Mouse (Mus musculus): ENCODE measurements at regions not wholly inside any gene's neighbourhood (a gene's known extent, or its start where the extent isn't known, plus 50 kb on each side); places are given as distances from the start of the nearest gene placed in this dataset.

DNA sequence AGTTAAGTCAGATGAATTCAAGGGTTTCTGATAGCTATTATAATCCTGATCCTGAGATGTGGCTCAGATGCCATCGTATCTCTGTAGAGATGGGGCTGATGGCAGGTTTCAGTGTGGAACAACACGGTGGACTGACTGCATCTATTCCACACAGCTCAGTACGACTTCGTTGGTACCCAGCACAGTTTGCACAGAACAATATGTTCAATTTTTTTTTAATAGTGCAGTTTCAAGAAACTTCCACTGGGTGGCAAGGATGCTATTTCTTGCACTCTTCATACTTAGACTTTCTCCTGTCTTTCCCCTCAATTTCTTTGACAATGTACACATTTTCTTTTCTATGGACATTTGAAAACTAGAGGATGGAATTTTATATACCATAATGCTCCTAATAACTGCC is 278.6 kb upstream of the Btbd3 start:
- DNase-seq (ENCODE audit: low read depth in 2 of 2, low spot score in 2 of 2), result no peak

GRCm38 (mm10) chr2:137974651-137975050 is 281.7 kb upstream of the Btbd3 start:
- no peak for DNase-seq (ENCODE audit: low read depth in 2 of 2, low spot score in 2 of 2)

DNA sequence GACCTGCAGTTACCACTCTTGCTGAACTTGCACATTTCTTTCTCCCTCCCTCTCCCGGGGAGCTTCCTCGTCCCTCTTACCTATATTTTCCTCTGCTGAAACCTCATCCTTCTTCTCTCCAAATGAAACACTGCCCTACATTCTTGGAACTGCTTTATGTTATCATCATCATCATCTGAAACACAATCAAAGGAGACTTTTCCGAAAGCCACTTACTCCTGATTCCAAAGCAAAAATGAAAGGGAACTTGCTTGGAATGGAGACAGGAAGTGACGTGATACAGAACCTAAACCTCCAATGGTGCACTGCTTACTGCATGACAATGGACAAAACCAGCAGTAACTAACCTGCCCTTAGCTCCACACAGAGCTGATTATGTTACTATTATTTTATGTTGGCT is 287.2 kb upstream of the Btbd3 start:
- DNase-seq (ENCODE audit: low read depth in 2 of 2, low spot score in 2 of 2), result no peak

GRCm38 (mm10) chr2:137966460-137967076 is 289.8 kb upstream of the Btbd3 start:
- DNase-seq (ENCODE audit: low read depth in 2 of 2, low spot score in 2 of 2), result no peak

DNA sequence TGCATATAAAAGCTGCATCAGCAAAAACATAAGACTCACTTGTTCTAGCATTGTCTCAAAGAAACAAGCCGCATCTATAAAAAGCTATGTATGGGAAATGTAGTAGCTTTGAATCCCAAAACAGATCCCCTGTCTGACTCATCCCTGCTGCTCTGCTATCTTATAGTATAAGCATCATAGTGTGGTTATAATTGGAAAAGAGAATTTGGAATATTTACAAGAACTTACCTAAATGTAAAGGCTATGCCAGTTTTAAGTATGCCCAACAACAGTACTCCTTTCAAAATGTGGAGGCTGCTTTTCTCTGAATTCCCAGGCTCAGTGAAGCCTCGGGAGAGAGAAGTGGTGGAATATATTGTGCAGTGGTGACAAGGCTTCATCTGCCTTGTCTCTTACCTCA is 301.5 kb upstream of the Btbd3 start:
- DNase-seq (ENCODE audit: low read depth in 2 of 2, low spot score in 2 of 2), result no peak

GRCm38 (mm10) chr2:137953144-137953543 is 303.2 kb upstream of the Btbd3 start:
- DNase-seq (ENCODE audit: low read depth in 2 of 2, low spot score in 2 of 2), result no peak

DNA sequence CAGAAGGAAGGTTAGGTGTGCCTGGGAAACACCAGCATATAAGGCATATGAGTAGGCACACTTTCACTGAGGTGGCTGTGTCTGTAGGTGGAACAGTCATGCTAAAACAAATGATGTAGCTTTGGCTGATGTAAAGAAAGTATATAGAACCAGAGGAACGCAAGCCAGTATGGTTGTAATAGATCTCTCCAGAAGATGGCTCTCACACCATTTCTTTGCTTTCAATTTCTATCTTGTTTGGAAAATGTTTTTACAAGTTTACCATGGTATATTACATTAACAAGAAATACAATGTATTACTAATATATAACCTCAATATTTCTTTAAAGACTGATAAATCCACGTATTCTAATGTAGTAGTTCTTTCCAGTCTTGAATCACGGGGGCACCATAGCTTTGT is 304.4 kb upstream of the Btbd3 start:
- DNase-seq (ENCODE audit: low read depth in 2 of 2, low spot score in 2 of 2), result no peak

DNA sequence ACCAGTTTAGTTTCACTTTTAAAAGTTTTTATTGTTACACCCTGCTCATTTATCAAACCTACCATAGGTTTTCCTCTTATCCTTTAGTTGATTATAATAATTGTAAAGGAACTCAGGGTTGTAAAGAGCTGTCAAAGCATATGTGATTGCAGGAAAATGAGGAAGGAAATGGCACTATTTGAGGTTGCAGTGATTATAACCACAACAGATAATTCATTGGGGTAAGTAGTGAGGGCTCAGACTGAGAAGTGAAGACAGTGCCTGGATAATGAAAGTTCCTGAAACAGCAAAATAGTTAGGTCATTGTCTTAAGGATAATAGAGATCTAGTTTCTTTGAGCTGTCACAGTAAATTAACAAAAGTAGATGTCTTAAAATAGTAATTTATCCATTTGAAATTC is 305.4 kb upstream of the Btbd3 start:
- no peak for DNase-seq (ENCODE audit: low read depth in 2 of 2, low spot score in 2 of 2)

- DNase-seq (ENCODE audit: low read depth in 2 of 2, low spot score in 2 of 2), result no peak
These were observed 313.6 kb upstream of the Btbd3 start for GRCm38 (mm10) chr2:137942753-137943152.

DNA sequence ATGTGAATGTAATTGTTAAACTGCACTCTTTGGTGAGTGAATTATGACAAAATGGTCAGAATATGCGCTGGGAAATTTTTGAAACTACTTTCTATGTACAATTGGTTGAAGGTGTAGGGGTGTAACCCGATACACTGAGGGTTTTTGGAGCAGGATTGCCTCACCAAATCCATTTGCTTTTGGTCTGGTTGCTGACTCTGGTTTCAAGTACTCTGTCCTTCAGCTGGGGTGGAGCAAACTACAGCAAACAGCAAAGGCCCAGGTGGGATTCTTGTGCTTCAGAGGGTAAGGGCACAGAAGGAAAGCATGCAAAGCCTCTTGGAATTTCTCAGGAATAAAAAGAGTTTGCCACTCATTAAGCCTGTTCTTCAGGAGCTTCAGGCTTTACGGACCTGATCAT is 316.8 kb upstream of the Btbd3 start:
- DNase-seq (ENCODE audit: low read depth in 2 of 2, low spot score in 2 of 2), result no peak

GRCm38 (mm10) chr2:137938831-137939480 is 317.4 kb upstream of the Btbd3 start:
- no peak for DNase-seq (ENCODE audit: low read depth in 2 of 2, low spot score in 2 of 2)

DNA sequence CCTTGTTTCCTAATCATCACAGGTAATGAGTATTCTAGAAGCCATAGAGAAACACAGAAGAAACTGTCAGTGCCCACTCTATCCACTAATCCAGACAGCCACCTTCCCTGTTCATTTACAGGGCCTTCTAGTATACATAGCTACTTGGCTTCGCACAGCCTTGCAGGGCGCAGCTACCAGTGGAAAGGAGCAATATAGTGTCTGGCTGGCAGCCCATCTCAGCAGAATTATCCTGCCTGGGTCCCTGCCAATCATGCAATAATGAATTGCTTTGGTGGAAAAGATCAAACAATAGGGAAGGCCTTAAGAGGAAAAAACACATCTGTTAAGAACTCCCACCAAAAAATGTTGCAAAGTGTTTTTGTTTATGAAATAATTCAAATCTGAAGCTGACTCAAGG is 319.8 kb upstream of the Btbd3 start:
- no peak for DNase-seq (ENCODE audit: low read depth in 2 of 2, low spot score in 2 of 2)

GRCm38 (mm10) chr2:137932931-137933330 is 323.4 kb upstream of the Btbd3 start:
- no peak for DNase-seq (ENCODE audit: low read depth in 2 of 2, low spot score in 2 of 2)

DNA sequence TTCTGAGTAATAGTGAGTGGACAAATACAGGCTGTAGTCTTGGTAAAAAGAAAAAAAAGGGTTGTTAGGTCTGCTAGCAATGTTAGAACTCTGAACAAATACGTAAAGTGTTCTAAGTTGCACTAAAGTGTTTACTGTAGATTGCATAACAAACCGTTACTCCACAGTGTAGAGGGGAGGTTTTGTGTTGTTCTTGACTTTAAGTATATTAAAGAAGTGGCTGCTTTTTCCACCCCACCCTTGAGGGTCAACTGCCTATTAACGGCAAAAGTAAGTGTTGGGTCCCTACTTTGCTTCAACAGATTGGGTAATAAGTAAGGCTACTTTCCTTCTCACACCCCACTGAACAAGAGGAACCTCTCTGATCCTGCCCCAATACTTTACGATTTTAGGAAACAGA is 323.9 kb upstream of the Btbd3 start:
- no peak for DNase-seq (ENCODE audit: low read depth in 2 of 2, low spot score in 2 of 2)

DNA sequence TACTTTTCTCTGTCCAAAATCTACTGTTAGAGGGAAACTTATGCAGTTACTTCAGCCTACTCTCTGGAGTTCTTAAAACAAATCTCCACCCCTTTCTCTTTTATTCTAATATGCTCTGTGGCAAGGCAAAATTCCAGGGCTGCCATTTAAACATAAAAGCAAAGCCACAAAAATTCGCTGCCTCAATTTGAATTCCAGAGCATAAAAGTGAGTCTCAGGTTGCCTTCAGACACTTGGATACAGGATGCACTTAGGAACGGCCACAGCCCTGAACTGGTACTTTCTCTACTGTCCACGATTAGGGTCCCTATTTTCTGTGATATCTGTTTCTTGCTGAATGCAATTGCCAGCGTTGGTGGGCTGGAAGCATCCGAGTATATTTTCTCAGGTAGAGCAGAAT is 330.9 kb upstream of the Btbd3 start:
- no peak for DNase-seq (ENCODE audit: low read depth in 2 of 2, low spot score in 2 of 2)

- no peak for DNase-seq (ENCODE audit: low read depth in 2 of 2, low spot score in 2 of 2)
These were observed 331.8 kb upstream of the Btbd3 start for GRCm38 (mm10) chr2:137924576-137924975.

DNA sequence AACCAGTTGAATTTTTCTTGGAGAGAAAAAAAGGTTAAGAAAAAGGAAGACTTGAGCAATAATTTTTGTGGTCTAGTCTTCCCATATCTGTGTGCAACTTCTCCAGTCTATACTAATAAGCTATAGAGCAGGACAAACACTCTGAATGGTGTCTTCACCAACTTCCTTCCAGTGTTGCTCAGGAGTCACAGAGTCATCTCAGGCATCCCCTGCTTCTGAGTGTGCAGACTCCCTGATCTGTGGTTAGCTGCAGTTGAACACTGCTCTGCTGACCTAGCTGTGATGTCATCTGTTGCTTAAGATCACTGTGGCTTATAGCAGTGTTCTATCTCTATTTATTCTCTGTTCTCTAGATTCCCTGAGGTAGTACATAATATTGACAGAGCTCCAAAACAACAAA is 357.9 kb upstream of the Btbd3 start:
- no peak for DNase-seq (ENCODE audit: low read depth in 2 of 2, low spot score in 2 of 2)

- DNase-seq (ENCODE audit: low read depth in 2 of 2, low spot score in 2 of 2), result no peak
These were observed 375.9 kb upstream of the Btbd3 start for GRCm38 (mm10) chr2:137880211-137881031.

DNA sequence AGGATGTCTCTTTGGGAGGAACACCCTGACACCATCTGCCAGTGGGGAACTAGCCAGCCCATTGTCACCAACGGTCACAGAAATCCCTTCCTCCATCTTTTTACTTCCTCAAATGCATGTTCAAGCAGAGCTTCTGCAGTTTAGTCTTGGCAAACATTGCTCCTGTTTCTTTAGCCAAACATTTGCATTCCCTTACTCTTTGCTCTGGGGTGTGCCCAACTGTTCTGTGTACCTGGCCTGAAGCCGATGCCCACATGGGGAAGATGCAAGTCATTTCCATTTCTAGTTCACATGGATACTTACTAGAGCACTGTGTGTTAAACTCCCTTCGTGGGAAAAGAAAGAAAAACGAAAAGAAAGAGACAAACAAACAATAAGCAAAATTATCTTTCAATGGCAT is 386.7 kb upstream of the Btbd3 start:
- DNase-seq (ENCODE audit: low read depth in 2 of 2, low spot score in 2 of 2), result no peak

- DNase-seq (ENCODE audit: low read depth in 2 of 2, low spot score in 2 of 2), result no peak
These were observed 401.9 kb upstream of the Btbd3 start for GRCm38 (mm10) chr2:137854494-137854893.

- DNase-seq (ENCODE audit: low read depth in 2 of 2, low spot score in 2 of 2), result no peak
These were observed 402.7 kb upstream of the Btbd3 start for GRCm38 (mm10) chr2:137853399-137854259.
